Mouse (Mus musculus): ENCODE results near the gene Rpl13a.
"Not testable (repeated sequence)": the region's sequence is repeated elsewhere in the genome, so short reads cannot be mapped to it uniquely, and the experiment has no call there.

Rpl13a gene

DNA sequence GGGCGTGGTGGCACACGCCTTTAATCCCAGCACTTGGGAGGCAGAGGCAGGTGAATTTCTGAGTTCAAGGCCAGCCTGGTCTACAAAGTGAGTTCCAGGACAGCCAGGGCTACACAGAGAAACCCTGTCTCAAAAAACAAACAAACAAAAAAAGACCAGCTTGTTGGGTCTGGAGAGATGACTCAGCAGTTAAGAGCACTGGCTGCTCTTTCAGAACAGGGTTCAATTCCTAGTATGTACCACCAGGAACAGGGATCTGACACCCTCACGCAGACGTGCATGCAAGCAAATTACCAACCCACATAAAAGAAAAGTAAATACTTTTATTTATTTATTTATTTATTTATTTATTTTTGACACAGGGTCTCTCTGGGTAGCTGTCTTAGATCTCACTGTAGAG lies 18.5 kb downstream of the Rpl13a start:
- DNase-seq, result not testable (repeated sequence)

DNA sequence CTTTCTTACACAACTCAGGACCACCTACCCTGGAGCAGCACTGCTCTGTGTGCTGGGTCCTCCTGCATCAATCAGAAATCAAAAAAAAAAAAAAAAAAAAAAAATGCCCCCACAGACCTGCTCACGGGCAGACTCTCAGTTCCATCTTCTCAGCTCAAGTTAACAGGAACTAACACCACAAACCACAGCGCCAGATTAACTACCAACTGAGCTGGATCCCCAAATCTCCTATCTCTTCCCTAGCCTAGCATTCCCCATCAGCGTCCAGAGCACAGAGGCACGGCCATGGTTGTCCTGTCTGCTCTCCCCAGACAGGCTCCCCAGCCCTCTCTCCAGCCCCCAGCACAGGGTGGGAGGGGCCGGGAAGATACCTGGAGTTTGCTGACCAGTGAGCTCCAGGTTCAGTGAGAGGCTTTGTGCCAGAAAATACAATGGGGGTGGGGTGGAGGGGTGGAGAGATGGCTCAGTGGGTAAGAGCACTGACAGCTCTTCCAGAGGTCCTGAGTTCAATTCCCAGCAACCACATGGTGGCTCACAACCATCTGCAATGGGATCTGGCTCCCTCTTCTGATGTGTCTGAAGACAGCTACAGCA lies 21.4 kb downstream of the Rpl13a start:
- no peak for DNase-seq

DNA sequence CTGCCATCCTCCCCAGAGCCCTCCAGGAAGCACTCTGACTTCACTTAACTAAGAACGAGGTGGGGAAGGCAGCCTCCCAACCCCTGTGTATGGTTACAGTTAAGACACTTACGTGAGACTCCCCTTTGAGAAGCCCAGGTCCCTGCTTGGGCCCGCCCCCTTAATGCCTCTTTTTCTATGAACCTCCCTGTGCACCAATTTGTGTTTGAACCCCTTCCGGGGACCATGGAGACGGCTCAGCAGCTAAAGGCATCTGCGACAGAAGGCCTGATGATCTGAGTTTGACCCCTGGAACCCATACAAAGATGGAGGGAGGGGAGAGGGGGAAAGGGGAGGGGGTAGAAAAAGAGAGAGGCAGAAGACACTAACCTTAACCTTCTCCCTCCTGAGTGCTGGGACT lies 22.1 kb downstream of the Rpl13a start:
- no peak for DNase-seq

DNA sequence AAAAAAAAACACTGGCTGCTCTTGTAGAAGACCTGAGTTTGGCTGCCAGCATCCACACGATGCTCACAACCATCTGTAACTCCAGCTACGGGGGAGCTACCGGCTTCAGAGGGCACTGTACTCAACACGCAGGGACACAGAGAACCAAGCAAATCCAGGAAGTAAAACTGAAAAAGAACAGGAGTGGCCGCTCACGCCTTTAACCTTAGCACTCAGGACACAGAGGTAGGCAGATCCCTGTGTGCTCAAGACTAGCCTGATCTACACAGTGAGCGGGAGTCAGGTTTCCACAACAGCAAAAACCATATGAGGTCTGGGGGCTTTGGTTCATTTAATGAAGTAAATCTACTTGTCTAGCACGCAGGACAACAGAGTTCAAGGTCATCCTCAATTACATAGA lies 23.1 kb downstream of the Rpl13a start:
- DNase-seq, result no peak

DNA sequence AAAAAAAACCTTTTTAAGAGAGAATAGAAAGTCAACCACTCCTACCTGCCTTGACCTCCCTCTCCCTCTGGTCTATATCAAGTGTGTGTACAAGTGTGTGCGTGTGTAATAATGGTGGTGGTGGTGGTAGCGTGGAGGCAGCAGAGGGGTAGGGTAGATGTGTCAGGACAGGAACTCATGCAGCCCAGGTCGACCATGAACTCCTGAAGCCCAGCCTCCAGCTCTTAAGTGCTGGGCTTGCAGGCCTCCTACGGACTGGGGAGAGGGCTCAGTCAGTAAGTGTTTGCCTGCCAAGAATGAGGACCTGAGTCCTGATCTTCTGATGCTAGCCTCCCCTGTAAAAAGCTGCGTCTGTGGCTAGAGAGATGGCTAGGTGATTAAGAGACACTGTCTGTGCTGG lies 23.6 kb downstream of the Rpl13a start:
- no peak for DNase-seq

DNA sequence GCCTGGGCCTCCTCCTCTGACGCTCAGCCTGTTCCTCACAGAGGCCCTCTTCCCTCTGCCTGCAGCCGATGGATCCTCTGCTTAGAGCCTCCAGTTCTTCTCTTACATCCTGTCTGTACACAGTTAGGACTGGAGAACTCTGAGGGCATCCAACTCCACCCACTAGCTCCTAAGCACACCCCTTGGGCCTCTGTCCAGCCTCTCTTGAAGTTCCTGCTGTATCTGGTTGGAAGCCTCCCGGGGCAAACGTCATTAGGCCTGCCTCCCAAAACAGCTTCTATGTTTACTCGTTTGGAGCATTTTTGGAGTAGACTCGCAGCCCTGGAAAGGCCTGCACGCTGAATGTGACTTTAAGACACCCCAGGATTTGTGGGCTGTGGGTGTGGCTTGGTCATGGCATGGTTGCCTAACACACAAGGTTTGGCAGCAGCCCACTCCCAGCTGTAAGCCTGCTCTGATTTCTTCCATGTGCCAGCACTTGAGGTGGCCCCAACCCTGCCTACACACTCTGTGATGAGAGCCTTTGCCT lies 24.8 kb downstream of the Rpl13a start, which contains the start of gene Fcgrt:
Gene Fcgrt, minus strand, starts transcription at position 200 of the 529 bp plus-strand sequence.
- peak; percentile 99 for DNase-seq

DNA sequence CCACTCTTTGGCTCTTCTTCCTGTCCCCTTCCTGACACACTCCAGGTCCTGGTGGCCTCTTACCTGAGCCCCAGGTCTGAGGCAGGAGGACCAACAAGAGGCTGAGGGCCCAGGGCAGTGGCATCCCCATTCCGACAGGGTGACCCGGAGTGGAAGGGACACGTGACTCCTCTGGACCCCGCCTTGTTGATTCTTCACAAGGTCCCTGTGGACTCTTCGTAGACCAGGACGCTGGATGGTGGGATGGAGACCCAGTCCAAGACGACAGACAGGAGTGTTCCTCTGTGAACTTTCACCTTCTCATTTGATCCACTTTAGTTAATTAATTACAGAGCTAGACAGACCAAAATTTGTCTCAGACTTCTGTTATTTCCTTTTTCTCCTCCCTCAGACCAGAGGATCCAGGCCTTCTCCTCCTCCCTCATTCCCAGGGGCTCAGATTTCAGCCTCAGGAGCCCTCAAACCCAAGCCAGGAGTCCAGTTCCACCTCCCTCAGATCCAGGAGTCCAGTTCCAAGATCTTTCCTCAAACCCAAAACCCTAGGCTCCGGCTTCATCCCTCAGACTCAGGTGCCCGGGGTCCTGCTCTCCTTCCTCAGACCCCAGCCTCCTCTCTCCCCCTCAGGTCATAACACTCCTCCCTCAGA lies 25.5 kb downstream of the Rpl13a start:
- DNase-seq, result peak; percentile 62

DNA sequence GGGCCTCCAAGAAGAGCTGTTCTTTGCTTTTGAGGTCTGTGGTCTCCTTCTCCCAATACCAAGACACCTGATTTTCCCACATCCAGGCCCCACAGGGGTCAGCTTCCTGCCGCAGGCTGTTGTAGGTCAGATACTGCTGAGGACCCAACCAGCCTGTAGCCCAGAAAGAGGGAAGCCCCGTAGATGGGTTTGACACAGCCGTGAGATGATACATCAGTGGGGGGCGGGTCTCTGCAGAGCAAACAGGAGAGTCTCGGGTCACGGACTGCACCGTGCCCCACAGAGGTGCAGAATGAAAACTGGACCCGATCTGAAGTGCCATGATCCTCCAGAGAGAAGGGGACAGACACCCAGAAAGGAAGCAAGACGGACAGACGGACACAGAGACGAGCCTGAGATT lies 26.1 kb downstream of the Rpl13a start:
- no peak for DNase-seq

DNA sequence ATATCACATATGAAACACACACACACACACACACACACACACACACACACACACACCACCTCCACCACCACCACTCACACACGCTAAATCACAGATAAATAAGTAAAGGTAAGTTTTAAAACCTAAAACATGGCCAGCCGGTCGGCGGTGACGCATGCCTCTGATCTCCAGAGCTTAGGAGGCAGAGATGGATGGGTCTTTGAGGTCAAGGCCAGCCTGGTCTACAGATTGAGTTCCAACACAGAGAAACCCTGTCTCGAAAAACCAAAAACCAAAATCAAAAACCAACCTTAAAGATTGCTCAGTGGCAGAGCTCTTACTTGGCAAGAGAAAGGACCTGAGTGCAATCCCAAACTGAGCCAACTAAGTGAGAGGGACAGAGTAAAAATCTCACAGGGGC lies 28.5 kb downstream of the Rpl13a start:
- DNase-seq, result no peak

DNA sequence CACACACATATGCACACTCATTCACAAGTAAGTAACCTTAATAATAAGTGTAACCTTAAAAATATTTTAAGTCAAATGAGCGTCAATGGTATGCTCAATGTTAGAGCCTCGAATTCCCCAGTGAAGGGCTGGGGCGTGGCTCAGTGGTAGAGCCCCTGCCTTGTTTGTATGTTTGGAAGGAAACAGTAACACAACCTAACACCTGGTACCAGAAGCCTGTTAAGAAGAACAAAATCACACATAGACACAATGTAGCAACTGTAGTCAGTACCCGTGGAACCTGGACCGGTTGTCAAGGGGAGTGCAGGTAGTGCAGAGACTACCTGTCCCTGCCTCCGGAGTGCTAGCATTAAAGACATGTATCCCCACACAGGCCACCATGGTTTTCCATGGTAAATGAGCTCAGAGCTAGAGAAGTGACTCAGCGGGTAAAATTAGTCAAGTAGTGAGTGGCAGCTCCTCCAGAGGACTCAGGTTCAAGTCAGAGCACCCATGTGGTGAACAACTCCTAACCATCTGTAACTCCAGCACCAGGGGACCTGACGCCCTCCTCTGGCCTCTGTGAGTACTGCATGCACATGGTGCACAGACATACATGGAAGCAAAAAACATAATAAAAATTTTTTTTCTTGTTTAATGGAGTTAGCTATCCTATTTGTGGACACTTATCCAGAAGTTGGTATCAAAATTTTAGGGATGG lies 29.9 kb downstream of the Rpl13a start:
- DNase-seq, result peak; percentile 50

DNA sequence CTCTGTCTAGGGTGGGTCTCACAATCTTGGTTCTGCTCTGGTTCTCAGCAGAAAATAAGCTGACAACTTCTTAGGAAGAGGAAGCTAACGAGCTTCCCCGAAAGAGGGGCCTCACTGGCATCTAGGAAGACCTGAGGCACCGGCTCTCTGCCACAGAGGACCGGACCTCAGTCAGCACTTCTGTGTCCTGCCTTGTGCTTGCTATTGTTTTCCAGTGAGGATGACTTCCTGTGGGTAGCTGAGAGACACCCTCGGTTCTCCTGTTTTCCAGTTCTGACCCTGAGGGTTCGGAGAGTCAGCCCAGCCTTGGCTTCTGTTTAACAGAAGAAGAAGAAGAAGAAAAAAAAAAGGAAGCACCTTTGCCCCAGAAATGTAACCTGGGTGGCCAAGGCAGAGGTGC lies 31.1 kb downstream of the Rpl13a start:
- no peak for DNase-seq

DNA sequence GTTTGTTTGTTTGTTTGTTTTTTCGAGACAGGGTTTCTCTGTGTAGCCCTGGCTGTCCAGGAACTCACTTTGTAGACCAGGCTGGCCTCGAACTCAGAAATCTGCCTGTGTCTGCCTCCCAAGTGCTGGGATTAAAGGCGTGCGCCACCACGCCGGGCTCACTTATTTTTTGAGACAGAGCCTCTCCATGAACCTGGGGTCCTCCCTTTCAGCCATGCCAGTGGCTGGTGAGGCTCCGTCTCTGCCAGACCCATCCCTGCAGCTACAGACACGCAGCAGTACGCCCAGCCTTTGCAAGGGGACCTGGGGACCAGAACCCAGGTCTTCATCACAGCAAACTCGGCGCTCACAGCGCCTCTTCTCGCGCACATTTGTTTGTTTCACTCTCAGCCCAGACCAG lies 32.6 kb downstream of the Rpl13a start:
- not testable (repeated sequence) for DNase-seq

DNA sequence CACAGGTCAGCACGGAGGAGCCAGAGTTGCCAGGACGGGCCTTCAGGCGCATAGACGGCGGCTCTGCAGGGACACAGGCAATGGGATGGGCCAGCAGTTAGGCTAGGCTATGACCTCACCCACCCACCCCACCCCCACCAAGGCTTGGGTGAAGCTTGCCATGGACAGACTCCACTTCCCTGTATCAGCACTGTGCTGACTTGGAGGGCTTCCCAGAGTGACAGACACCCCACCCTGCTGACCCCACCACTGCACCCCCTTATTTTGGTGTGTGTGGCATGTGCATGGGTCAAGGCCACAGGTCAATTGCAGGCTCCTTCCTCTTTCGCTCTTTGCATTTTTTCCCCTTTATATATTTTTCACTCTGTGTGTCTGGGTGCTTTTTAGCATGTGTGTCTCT lies 33.2 kb downstream of the Rpl13a start:
- DNase-seq, result no peak

DNA sequence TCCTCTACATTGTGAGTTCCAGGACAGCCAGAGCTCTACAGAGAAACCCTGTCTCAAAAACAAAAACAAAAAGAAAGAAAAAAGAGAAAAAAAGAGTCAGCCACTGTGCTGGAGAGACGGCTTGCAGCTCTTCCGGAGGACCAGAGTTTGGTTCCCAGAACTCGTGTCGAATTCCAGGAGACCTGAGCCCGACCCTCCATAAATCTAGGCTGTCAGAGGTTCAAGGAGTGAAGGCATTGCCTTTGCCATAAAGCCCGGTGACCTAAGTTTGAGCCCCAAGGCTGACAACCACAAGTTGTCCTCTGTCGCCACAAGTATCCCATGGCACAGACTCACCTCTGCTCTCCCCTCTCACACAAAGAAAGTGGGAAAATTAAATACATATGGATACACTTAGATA lies 34.4 kb downstream of the Rpl13a start:
- no peak for DNase-seq

DNA sequence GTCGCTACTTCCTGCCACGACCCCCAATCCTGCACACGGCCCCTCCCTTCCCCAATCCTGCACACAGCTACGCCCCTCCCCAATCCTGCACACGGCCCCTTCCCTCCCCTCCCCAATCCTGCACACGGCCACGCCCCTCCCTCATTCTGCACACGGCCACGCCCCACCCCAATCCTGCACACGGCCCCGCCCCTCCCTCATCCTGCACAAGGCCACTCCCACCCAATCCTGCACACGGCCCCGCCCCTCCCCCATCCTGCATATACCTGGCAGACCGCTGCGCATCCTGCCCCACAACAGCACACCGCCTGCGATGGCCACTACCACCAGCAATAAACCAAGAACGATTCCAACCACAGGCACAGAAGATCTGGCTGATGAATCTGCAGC lies 35.0 kb downstream of the Rpl13a start:
- DNase-seq, result no peak

DNA sequence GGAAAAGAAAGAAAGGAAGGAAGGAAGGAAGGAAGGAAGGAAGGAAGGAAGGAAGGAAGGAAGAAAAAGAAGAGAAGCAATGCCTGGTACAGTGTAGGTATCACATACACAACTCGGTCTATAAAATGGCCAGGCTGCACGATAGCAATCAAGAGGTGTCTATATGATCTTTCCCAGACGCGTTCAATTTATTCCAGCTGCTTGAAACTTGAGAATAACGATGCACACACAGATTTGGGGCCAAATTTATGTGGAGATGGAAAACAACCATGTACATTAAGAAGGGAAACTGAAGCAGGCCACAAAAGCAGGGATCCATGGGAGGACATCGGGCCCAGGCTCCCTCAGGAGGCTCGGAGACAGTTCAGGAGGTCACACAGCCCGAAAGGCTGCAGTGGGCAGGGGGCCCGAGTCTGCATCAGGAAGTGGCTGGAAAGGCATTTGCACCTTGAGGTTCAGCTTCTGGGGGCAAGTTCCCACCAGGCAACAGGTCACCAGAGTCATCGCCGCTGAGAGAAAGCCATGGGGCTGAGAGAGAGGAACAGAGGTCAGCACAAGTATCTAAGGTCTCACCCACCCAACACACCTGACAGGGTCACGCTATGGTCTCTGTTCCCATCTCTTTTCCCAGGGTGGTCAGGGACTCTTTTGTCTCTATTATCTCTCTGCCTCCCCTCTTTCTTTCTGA lies 35.6 kb downstream of the Rpl13a start:
- no peak for DNase-seq

DNA sequence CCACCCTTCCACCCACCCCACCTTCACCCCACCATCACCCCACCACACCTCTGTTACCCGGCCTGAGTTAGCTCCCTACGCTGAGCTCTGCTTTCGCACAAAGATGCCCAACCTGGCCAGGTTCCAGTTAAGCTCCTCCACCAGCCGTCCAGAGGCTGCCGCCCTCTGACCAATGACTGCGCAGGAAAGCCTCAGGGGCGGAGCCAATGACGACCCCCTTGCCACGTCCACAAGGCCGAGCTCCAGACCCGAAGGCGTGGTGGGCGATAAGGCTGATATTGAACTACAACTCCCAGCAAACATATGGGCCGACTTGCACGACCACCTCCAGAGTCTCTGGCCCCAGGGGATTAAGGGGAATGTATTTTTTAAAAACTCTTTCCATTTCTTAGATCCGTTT lies 36.5 kb downstream of the Rpl13a start, which contains the start of gene Rcn3:
Gene Rcn3, minus strand, starts transcription at position 174 of the 400 bp plus-strand sequence.
- peak; percentile 96 for DNase-seq

DNA sequence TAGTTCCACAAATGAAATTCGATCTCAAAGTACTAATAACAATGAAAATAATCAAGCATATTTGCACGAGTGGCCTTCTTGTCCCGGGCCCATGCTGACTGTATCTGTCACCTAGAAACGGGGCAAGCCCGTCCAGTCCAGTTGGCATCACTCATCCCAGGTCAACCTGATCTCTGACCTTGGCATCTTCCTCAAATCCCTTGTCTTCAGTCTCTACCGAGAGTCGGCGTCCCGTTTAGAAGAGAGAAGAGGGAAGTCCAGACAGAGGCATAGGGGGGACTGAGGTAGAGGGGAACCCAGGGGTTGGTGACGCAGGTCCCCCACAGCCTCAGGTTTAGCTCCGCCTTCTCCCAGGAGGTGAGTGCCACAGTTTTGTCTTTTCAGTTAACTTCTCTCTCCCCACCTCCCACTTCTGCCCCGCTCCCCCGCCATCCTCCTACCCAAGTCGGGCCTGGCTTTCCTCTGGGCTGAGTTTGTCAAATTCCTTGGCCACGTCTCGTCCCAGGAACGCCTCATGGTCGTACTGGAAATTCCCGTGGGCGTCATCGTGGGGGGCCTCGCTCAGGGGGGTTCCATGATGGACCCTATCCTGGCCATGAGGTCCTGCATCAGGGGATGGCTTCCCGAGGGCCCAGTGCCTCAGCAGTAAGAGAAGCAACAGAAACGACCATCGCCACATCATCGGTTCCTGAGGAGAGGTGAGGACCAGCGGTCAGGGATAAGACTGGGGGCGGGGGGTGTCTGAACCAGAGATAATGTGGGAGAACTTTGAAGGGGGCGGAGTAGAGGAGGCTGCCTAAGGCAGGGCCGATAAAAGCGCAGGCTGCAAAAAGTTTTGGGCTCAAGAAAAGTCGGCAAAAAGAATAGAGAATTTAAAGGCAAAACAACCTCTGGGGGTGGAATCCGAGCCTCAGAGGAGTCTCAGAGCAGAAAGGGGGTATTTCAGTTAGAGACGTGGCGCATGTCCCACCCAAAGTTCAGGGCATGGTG lies 37.3 kb downstream of the Rpl13a start:
- peak; percentile 76 for DNase-seq

DNA sequence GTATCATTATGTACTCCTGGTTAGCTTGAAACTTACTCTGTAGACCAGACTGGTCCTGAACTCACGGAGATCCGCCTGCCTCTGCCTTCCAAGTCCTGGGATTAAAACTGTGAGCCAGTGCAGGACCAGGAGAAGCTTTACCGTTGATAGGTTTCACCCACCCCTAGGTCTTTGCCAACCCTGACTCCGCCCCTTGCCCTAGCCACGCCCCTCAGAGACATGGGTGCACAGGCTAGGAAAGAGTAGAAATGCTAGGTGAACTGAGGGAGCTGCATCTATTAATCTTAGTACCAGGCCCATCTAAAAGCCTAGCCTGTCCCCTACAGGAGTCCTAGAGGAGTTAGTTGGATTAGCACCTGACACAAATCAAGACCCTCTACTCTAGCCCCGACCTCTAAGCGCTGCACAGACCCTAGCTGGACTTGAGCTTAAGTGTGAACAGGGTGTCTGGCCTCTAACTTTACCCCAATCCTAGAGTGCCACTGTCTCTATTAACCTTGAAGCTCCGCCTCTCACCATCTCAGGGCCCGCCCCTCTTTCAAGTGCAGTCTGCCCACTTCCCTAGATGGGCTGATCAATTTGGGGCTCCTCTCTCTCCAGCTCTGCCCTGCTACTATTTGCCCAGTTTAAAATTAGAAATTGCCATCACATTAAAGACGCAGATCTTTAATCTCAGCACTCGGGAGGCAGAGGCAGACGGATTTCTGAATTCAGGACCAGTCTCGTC lies 38.1 kb downstream of the Rpl13a start:
- no peak for DNase-seq

DNA sequence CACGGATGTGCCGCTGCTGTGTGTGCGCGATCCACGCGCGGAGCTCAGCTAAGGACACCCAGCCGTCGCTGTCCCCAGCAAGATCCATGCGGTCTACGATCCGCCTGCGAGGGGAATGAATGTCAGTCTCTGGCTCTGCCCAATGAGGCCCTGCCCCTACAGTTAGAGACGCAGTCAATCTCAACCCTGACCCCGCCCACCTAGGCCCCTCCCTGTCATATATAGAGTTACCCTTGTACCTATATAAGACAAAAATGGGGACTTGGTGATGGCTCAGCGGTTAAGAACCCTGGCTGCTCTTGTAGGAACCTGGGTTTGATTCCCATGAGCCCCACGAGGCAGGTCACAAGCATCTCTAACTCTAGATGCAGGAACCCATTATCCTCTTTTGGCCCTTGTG lies 40.0 kb downstream of the Rpl13a start:
- no peak for DNase-seq

DNA sequence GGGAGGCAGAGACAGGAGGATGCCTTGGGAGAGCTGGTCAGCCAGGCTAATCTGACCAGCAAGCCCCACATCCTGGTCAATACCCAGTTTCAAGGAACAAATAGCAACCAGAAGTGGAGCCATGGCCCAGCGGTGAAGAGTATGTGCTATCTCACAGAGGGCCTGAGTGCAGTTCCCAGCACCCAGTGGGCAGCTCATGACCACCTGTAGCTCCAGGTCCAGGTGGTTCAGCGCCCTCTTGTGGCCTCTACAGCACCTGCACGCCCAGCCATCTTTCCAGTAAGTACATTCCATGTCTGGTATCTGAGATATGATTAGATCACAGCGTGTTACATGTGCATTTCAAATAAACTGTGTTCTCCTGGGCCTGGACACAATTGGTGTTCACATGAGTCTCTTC lies 42.5 kb downstream of the Rpl13a start:
- DNase-seq, result no peak
